Mouse (Mus musculus) small intestine, adult 2 months (tissue): ENCODE results near the gene Rara.

ENCODE experiments used
- CTCF ChIP-seq: fragments of 200-500 bp; IDR thresholded peaks from 2 replicates; pipeline ENCODE4 v1.5.1; 2012; ENCODE audit warnings: low read depth, mild to moderate bottlenecking, control low read depth, inconsistent platforms, low read length, moderate library complexity, mixed read lengths; ENCODE audit not compliant: insufficient replicate concordance, insufficient read length; ENCODE audit errors: extremely low read depth
- POLR2A ChIP-seq: fragments of 200-500 bp; IDR thresholded peaks from 2 replicates; pipeline ENCODE4 v1.6.1; 2012; ENCODE audit warnings: low read depth, mild to moderate bottlenecking, control low read depth, inconsistent platforms, low read length, moderate library complexity

DNA sequence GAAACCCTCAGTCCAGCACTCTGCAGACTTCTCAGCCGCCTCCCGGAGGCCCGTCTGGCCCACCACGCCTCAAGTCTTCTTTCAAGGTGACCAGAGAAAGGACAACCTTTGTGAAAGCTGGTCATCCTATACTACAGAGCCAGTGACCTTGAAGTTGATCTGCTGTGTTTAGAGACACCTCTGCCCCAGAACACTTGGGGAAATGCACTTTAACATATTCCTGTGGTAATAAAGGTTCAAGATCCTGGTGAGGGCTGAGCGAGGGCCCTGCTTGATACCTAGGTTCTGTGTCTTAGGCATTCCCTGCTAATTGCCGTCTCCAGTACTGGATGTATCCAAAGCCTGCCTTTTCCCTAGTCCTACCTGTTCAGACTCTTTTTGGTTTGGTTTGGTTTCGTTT, 1.1 kb upstream of the Rara start:
- TF ChIP-seq CTCF (no peak), POLR2A (no peak)
